Mouse (Mus musculus) embryonic facial prominence, embryonic 14.5 days (tissue): ENCODE data around the gene Ttc1. TPM values are rescaled to one million over a fixed set of nuclear protein-coding genes. Genes with fewer than 3 reads are reported as not detected.

Source experiments
- ATAC-seq: fragments of 200-750 bp; cut with Nextera tagmentation; 2 replicates; pipeline ENCODE4 v1.8.0; 2017; ENCODE audit warnings: low read depth, moderate number of reproducible peaks, moderate TSS enrichment
- DNase-seq: peaks from one replicate; pipeline ENCODE4 v3.0.0-alpha.2; 2015; ENCODE audit warnings: low spot score
- H3K27ac ChIP-seq: fragments of 300-500 bp; sonication (generic); replicated peaks from 2 replicates; pipeline ENCODE4 v1.5.1; 2014; ENCODE audit warnings: low read depth, mild to moderate bottlenecking, low read length, moderate library complexity
- H3K27me3 ChIP-seq: fragments of 300-500 bp; sonication (generic); replicated peaks from 2 replicates; pipeline ENCODE4 v1.6.1; 2014; ENCODE audit warnings: low read length; ENCODE audit not compliant: control insufficient read depth, insufficient read depth
- H3K36me3 ChIP-seq: fragments of 300-500 bp; sonication (generic); 2 replicates; pipeline ENCODE4 v1.6.1; 2014; ENCODE audit warnings: low read length, mixed read lengths; ENCODE audit not compliant: control insufficient read depth, insufficient read depth
- H3K4me1 ChIP-seq: fragments of 300-500 bp; sonication (generic); 2 replicates; pipeline ENCODE4 v1.6.1; 2014; ENCODE audit warnings: antibody characterized with exemption, low read length; ENCODE audit not compliant: control insufficient read depth, insufficient read depth
- H3K4me2 ChIP-seq: fragments of 300-500 bp; sonication (generic); 2 replicates; pipeline ENCODE4 v1.6.1; 2014; ENCODE audit warnings: low read depth, mild to moderate bottlenecking, low read length, moderate library complexity, mixed read lengths
- H3K4me3 ChIP-seq: fragments of 300-500 bp; sonication (generic); 2 replicates; pipeline ENCODE4 v1.5.1; 2014; ENCODE audit warnings: low read depth, mild to moderate bottlenecking, low read length
- H3K9ac ChIP-seq: fragments of 300-500 bp; sonication (generic); 2 replicates; pipeline ENCODE4 v1.6.1; 2014; ENCODE audit warnings: low read depth, mild to moderate bottlenecking, low read length, moderate library complexity, mixed read lengths
- H3K9me3 ChIP-seq: fragments of 300-500 bp; sonication (generic); 2 replicates; pipeline ENCODE4 v1.6.1; 2016; ENCODE audit warnings: low read length; ENCODE audit not compliant: control insufficient read depth
- WGBS: fragments of 180-500 bp; shearing (Covaris S2); extraction: QIAGEN DNeasy Blood & Tissue Kit; methylation state at CpG from one replicate; pipeline ENCODE4 v1.1.7; 2014; 5-methylcytosine and 5-hydroxymethylcytosine counted together
- polyA plus RNA-seq: library from polyadenylated mRNA; unstranded; fragments of >200 nt; fragmentation: Nextera tagmentation; extraction: Ambion mirVana; gene quantifications from 2 replicates; pipeline ENCODE4 v1.2.1, GENCODE M21; 2014

Ttc1 gene
- polyA plus RNA-seq, 1 experiment from 2014 or later, result 63.9 TPM

DNA sequence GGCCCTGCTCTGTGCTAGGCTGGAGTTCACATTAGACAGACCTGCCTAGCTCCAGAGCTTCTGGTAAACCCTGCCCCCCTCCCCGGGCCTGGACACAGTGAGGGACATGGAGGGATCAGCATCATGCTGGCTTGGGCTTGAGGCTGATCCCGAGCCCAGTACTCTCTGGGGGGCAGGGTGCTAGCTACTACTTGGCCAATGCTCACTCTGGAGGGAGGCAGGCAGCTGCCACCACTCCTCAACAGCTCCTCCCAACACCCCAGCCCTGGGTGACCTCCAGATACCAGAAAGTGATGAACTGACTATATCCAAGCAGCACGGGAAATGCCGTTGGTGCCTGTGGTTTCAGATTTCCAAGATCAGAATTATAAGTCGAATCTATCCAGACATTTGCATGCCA lies 25.9 kb upstream of the Ttc1 start:
- Histone ChIP-seq H3K9me3 (no peaks in the 10 kb centered on the region), H3K4me3 (no peak overlapping the region), H3K36me3 (no peaks in the 10 kb centered on the region), H3K9ac (no peak overlapping the region), H3K27ac (no peak overlapping the region), H3K4me1 (no peaks in the 10 kb centered on the region; the same call in 1 of the 2 replicates), H3K4me2 (no peak overlapping the region), H3K27me3 (peaks cover 31% of the 10 kb centered on the region)
- DNase-seq (peak; percentile 29), ATAC-seq (no peak)
- 18% methylated on average over 5 of the region's 5 CpGs for WGBS

DNA sequence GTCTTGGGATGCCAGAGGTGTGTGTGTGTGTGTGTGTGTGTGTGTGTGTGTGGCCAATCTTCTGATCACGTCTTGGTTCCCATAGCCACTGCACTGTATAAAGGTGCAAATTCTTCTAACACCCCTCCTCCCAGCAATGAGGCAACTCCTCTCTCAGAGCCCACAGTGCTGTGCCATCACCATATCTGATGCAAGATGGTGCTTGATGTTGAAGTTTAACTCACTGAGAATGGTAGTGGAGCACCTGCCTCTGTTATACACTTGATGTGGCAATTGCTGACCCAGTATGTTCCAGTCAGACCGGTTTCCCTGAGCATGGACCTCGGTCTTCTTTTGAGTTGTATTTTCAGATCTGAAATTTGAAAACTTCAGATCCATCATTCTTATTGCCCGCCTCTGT lies 22.3 kb upstream of the Ttc1 start:
- ATAC-seq (no peak), DNase-seq (no peak)
- no peak overlapping the region for H3K4me3 ChIP-seq
- no peak overlapping the region for H3K27ac ChIP-seq
- H3K9ac ChIP-seq, result no peak overlapping the region
- H3K9me3 ChIP-seq, result no peaks in the 10 kb centered on the region
- 86% methylated on average over 4 of the region's 4 CpGs for WGBS
- no peaks in the 10 kb centered on the region for H3K36me3 ChIP-seq
- H3K4me2 ChIP-seq, result no peak overlapping the region
- H3K4me1 ChIP-seq, result no peaks in the 10 kb centered on the region; the same call in 1 of the 2 replicates
- peaks cover 17% of the 10 kb centered on the region for H3K27me3 ChIP-seq

DNA sequence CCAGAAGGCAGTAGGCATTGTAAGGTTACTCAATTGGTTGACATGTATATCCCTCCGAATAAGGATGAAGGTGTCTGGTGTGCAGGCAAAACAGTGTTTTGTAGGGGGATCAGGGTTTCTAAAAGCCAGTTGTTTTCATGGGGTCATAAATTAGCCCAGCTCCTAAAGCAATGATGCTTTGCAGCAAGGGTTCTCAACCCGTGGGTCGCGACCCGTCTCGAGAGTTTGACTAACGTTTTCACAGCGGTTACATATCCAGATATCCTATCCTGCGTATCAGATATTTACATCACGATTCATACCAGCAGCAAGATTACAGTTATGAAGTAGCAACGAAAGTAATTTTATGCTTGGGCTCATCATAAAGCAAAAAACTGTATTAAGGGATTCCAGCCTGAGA lies 19.9 kb upstream of the Ttc1 start:
- 68% methylated on average over 11 of the region's 11 CpGs for WGBS
- DNase-seq (no peak), ATAC-seq (no peak)
- Histone ChIP-seq H3K36me3 (no peaks in the 10 kb centered on the region), H3K4me2 (peak overlapping the region; percentile 65), H3K4me1 (no peaks in the 10 kb centered on the region), H3K4me3 (no peak overlapping the region), H3K9ac (no peak overlapping the region), H3K27me3 (peaks cover 2% of the 10 kb centered on the region; the same call in 1 of the 2 replicates), H3K9me3 (no peaks in the 10 kb centered on the region), H3K27ac (no peak overlapping the region)

DNA sequence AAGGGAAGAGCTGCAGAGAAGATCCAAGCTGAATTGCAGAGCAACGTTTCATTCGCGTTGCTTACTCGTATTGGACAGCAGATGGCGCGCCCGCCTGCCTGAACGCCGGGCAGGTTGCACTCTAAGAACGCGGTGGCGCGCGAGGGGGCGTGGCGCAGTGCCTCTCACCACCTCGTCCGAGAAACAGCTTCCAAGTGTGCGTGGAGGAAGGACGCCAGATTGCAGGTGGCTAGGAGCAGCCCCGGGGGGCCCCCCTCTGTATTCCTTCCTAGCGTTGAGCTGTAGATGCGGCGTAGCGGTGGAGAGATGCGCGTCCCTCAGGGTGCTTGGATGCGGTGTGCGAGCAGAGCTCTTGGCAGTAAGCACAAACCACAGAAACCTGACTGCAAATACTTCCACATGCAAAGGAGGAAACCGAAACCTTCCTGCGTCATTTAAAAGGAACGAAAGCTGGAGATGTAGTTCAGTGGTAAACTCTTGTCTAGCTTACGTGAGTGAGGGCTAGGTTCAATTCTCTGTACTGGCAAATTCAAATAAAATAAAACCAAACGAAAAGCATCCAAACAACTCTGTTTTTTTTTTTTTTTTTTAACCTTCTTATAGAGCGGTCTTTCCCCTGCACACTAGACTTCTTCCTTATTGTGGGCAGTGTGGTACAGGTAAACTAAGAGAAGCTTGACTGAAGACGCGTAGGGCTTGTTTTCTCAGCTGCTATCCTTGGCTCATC lies 19.3 kb upstream of the Ttc1 start:
- Histone ChIP-seq H3K27me3 (peaks cover 2% of the 10 kb centered on the region; the same call in 1 of the 2 replicates), H3K27ac (no peak overlapping the region), H3K4me2 (peak overlapping the region; percentile 65), H3K4me1 (no peaks in the 10 kb centered on the region), H3K4me3 (peak overlapping the region; percentile 47), H3K9ac (no peak overlapping the region; the same call in 1 of the 2 replicates), H3K9me3 (no peaks in the 10 kb centered on the region), H3K36me3 (no peaks in the 10 kb centered on the region)
- peak; percentile 93 for DNase-seq
- WGBS, result 6% methylated on average over 37 of the region's 37 CpGs
- ATAC-seq, result peak; percentile 94

DNA sequence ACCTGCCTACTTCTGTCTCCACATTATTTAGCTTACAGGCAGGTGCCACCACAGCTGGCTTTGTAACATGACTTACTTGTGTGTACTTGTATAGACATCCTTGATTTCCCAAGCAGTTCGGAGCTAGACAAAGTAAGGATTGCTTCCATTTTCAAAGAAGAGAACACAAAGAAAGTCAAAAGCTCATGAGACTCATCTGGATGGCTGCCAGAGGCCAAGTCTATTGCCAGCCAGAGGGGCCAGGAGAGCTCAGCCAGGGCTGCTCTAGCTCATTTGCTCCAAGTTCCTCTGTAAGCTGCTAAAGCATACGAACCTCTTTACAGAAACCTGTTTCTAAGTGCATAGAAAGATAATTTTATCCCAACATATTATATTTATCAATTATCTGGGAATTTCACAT lies 10.6 kb upstream of the Ttc1 start:
- no peak overlapping the region for H3K4me3 ChIP-seq
- no peaks in the 10 kb centered on the region; the same call in 1 of the 2 replicates for H3K27me3 ChIP-seq
- whole genome bisulfite sequencing, result 57% methylated on average over 2 of the region's 2 CpGs
- DNase-seq (peak; percentile 24), ATAC-seq (no peak)
- H3K9me3 ChIP-seq, result no peaks in the 10 kb centered on the region
- no peaks in the 10 kb centered on the region for H3K36me3 ChIP-seq
- no peak overlapping the region for H3K9ac ChIP-seq
- no peaks in the 10 kb centered on the region for H3K4me1 ChIP-seq
- H3K27ac ChIP-seq, result no peak overlapping the region
- no peak overlapping the region for H3K4me2 ChIP-seq

DNA sequence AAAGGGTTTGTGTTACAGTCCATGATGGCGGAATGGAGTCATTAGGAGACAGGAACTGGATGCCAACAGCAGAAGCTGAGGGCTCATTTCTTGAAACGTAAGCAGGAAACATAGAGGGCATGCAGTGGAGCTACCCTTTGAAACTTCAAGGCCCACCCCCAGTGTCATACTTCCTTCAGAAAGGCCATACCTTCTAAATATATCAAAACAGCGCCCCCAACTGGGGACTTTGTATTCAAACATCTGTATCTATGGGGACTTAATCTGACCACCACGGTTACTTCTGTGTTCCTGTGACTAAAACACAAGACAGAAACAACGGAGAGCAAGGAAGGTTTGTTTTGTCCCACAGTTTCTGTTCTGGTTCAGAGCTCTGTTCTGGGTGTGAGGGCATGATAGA lies 7.6 kb upstream of the Ttc1 start:
- WGBS, result 63% methylated on average over 5 of the region's 5 CpGs
- H3K4me2 ChIP-seq, result no peak overlapping the region
- no peak for ATAC-seq

DNA sequence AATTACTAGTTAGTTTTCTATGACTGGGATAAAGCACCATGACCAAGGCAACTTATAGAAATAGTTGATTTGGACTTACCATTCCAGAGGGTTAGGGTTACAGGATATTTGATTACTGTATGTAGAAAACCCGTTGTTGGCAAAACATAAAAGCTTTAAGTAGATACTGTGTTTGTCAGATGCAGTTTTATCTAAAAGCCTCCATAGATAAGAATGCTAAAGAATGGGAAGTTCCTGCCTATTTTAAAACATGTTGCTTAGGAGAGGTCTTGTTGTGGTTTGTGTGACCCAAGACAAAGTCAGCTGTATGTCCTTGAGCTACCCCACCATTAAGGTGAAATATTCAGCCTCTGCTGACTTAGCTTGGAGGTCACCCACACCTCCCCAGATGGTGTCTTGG lies 6.8 kb upstream of the Ttc1 start:
- no peak overlapping the region for H3K4me2 ChIP-seq
- H3K27me3 ChIP-seq, result no peaks in the 10 kb centered on the region
- no peak for DNase-seq
- H3K9me3 ChIP-seq, result no peaks in the 10 kb centered on the region
- WGBS, result 60% methylated on average over 1 of the region's 1 CpGs
- no peak overlapping the region for H3K27ac ChIP-seq
- H3K9ac ChIP-seq, result no peak overlapping the region
- ATAC-seq, result no peak
- H3K4me3 ChIP-seq, result no peak overlapping the region
- H3K36me3 ChIP-seq, result no peaks in the 10 kb centered on the region
- H3K4me1 ChIP-seq, result no peaks in the 10 kb centered on the region

More for the DNA sequence above, 7.6 kb upstream of the Ttc1 start:
- Histone ChIP-seq H3K4me1 (no peaks in the 10 kb centered on the region), H3K9ac (no peak overlapping the region), H3K9me3 (no peaks in the 10 kb centered on the region), H3K36me3 (no peaks in the 10 kb centered on the region), H3K27ac (no peak overlapping the region), H3K27me3 (no peaks in the 10 kb centered on the region), H3K4me3 (no peak overlapping the region)
- no peak for DNase-seq

DNA sequence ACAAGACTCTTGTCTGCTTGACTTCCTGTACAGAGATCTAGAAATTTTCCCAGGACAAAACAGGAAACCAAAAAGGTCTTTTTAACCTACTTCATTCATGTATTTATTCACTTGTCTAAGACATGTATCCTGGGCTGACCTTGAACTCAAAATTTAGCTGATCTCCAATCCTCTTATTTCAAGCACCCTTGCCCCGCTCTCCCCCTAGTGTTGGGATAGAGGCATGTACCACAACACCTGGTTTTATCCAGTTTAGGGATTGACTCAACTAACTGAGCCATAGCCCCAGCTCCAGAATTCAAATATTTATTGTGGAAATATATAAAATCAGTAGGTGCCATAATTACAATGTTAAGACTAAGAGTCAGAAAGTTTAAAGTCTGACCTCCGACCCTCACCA lies 3.7 kb upstream of the Ttc1 start:
- H3K9ac ChIP-seq, result no peak overlapping the region
- peaks cover 6% of the 10 kb centered on the region for H3K4me1 ChIP-seq
- DNase-seq (no peak), ATAC-seq (no peak)
- H3K36me3 ChIP-seq, result no peaks in the 10 kb centered on the region
- no peaks in the 10 kb centered on the region for H3K9me3 ChIP-seq
- 60% methylated on average over 2 of the region's 2 CpGs for WGBS
- no peak overlapping the region for H3K27ac ChIP-seq
- H3K4me3 ChIP-seq, result no peak overlapping the region
- H3K27me3 ChIP-seq, result no peaks in the 10 kb centered on the region
- H3K4me2 ChIP-seq, result no peak overlapping the region

DNA sequence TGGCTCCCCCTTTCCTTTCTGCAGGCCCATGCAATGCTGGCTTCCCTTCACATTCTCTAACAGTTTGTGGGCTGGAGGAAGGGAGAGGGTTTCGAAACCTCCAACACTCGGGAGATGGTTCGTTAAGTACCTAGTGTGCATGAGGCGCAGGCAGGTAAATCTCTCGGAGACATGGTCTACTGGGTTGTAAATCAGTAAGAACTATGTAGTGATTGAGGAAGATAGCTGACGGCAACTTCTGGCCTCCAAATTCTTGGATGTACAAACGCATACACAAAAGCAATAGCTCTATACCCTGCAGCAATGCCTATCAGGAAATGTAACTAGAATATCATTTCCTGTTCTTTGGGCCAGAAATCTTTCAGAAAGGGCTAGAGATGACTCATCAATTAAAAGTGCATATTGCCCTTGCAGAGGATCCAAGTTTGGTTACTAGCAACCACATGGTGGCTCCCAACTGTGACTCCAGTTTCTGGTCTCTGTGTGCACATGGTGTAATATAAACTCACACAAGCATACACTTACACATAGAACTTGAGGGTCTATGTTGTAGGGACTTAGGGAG lies 19.0 kb downstream of the Ttc1 start:
- H3K36me3 ChIP-seq, result peaks cover 44% of the 10 kb centered on the region
- H3K27ac ChIP-seq, result no peak overlapping the region
- WGBS, result 87% methylated on average over 7 of the region's 7 CpGs

More for the DNA sequence above, 19.0 kb downstream of the Ttc1 start:
- Histone ChIP-seq H3K9me3 (no peaks in the 10 kb centered on the region), H3K9ac (no peak overlapping the region), H3K27me3 (no peaks in the 10 kb centered on the region), H3K4me1 (no peaks in the 10 kb centered on the region), H3K4me3 (no peak overlapping the region), H3K4me2 (no peak overlapping the region)
- ATAC-seq (no peak), DNase-seq (no peak)
